Mouse (Mus musculus) embryo, embryonic 10.5 days (tissue): ENCODE results near the gene Krr1.

Source experiments
- DNase-seq: peaks from one replicate; pipeline ENCODE4 v3.0.0-alpha.2; 2015; ENCODE audit warnings: low spot score

The Krr1 gene

DNA sequence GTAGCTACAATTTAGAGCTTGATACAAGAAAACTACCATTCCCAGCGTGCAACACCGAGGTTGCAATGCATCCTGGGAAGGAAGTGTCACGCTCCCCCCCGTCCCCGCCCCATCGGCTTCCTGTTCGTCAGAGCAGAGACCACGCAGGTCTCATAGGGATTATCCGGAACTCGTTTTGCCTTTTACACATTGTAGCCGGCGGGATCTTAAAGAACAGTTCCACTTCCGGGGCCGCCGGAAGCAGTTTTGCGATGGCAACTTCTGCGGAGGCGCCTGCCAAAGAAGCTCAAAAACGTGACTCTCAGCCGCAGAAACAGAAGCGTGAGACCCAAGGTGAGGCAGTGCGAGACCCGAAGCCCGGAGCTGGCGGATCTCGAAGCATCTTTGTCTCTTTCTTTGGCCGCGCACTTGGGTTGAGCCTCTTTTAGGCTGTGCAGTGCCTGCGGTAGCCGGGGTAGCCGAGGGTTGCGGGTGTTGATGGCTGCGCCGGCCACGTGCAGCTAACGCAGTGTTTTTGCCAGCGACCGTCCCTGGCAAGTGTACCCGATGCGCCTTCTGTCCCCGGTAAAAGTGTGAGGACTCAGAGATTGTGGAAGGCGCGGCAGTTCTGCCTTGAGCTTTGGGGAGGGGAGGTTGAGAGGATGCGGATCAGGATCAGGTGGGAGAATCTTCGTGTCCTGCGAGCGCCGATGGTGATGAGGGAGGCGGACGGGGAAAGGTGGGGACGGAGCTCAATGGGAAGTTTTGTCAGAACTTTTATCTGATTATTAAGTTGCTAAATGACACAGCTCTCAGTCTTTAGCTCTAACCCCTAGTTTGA is at the start of gene Krr1:
Krr1 (plus strand) TSS at position 123 of the 820 bp plus-strand sequence.
- DNase-seq = peak; percentile 99

DNA sequence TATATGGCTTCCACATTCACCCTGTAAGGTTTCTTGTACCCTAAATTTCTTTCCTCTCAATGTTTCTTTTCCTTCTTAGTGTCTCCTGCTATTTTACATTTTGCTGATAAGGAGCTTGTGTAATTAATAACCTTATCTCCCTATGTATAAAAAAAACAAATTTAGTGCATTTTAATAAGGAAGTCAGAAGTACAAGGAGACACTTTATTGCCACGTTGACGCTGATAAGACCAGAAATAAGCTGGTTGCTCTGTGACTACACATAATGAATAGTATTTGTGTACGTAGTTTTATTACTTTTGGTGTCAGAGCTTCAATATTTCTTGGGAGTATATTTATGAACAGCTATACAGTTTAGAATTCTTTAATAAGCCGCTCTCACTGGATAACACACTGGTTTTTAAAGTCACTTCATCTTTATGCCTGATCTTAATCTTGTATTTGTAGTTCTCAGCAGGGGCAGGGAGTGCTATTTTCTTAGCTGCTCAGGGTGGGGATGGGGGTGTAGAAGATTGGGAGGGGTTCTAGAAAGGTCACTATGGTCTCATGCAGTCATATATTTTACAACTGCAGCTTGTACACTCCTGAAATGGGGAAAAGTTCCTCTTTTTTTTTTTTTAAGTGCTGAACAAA is 48.8 kb upstream of the Krr1 start:
- DNase-seq = no peak

DNA sequence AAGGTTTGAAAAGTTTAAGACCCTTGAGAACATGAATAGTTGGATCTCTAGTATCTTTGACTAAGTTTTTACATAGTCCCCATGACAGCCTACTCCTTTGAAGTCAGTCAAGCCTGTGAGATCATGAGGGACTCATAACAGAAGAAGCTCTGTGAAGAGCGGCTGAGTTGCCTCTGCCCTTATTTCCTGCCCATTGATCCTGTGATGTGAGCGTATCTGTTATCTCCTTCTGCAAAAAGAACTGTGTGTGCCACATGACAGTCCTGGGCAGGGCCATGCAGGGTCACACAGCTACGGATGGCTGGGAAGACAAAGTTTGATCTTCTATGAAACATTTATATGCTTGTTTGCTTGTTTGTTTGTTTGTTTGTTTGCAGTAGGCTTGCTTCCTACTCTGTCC is 48.3 kb upstream of the Krr1 start:
- peak; percentile 39 for DNase-seq

DNA sequence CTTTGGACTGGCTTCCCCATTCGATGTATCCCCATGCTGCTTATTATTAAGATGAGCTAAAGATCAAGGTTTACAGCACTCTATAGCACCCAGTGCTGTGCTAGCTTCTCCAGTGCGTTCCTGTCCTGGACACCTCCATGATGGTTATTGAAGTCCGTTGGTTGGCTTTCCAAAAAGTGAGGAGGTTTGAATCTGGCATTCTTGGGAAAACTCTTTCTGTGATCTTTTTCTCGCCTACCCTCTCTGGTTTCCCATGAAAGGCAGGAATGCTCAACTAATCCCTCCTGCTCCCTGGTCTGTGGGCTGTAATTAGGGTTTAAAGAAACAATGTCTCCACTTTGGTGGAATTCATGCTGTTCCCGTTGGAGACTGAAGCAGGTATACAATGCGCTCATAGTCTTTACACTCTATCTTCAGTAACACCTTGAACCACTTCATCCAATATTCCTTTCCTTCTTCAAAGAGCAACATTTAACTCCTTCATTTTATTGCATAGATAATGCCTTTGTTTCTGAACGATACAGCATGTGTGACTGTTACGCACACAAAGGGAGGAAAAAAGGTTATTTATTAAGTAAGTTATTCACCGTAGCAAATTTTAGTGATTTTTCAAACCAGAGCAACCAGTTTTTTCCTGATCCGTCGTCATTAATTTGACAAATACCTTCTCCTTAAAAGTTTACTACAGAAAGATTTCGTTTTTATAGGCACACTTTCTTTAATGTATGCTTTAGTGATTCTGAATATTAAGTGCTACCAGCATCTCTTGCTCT is 47.6 kb upstream of the Krr1 start:
- peak; percentile 36 for DNase-seq

DNA sequence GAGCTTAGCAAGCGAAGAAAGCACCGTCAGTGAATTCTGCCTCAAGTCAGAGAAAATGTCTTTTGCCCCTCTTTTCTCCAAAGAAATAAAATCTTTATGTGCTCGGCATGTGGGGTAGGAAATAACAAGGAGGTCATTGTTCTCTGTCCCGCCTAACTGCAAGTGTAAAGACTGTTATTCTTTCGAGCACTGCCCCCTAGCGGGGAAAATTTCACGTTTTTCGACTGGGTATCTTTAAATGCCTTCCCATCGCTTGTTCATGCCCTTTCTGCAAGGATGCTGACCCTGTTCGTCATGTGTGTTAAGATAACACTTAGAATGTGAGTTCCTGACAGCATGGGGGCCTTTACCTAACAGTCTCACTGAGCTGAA is 47.0 kb upstream of the Krr1 start:
- DNase-seq = peak; percentile 99

DNA sequence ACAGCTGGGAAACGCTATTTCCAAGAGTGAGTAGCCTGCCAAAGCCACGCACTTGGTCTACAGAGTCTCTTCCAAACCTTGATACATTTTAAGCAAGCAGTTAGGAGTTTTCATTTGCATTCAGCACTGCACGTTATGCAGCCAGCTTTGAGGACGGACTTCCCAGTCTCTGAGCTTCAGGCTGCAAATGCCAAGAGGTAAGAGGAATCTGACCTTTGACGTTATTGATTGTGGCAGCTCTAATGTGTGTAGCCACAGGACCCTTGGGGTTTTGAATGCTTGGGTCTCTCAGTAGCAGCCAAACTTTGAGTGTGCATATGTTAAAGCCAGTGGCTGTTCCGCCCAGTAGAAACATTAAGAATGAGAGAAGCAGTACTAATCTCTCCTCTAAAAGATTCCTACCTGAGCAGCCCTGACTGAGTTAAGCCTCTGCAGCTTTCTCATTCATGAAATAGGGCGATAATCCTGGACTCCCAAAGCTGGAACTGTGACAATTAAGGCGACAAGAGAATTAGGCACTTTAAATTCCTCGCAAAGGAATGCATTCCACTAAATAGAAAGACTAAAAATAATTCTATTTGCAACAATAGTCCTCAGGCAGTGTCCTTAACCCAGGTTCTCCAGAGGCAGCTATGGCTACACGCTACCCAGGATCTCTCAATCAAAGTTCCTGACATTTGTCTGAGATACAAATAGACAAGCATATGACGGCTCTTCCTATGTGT is 39.7 kb upstream of the Krr1 start:
- peak; percentile 71 for DNase-seq

DNA sequence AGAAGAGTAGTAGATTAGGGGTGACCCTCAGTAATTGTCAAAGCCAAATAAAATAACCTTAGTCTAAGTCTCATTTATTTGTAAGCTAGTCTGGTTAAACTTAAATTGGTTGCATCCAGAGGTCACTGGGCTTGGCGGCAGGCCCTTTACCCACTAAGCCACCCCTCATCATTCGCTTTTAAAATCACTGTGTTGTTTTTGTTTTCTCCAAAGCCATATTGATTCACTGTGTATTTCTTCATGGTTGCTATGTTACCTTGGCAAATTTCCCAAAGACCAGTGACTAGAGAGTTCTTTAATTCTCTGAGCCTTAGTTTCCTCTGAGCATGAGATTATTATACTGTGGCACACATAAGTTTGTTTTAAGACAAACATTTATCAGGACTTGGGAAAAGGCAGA is 37.3 kb upstream of the Krr1 start:
- no peak for DNase-seq

DNA sequence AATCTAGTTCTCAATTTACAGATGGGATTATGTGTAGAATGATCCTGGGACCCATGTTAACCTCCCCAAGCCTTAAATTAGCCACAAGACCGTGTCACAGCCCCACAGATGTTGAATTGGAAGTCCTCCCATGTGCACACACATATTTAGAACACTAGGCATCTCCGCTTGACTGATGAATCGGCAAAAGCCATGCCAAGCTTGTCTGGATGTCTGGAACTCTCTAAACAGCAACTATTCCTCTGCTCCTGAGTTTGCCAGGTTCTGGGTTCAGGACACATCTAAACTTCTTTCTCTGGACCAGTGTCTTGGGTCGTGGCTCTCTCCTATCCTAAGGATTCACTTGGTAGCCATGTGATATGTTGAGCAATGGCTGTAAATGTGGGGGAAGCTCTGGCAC is 36.4 kb upstream of the Krr1 start:
- DNase-seq = no peak

DNA sequence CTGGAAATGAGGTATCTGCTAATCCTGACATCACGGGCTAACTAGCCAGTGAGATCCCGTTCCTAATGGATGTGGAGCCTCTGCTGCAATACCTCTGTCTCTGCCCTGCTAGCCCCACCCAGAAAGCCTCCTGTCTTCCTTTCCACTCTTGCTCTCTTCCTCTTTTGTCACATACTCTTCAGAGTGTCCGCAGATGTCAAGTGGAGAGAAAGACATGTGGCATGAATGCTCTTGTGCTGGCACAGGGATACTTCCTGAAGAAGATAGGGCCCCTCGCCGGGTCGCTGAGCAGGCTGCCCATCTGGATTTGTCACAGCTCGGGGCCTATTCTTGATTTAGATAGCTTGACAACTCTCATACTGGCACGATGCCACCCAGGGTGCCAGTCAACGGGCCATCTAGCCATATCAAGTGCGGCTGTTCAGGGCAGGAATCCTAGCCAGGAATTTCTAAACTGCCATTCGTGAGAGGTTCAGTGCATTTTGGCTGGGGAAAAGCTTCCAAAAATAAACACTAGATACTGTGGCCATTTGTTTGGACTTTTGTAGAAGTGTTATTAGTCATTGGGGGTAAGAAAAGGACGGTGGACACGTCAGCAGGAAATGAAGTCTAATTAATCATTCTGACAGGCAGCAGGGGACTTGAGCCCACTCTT is 35.8 kb upstream of the Krr1 start:
- peak; percentile 24 for DNase-seq

DNA sequence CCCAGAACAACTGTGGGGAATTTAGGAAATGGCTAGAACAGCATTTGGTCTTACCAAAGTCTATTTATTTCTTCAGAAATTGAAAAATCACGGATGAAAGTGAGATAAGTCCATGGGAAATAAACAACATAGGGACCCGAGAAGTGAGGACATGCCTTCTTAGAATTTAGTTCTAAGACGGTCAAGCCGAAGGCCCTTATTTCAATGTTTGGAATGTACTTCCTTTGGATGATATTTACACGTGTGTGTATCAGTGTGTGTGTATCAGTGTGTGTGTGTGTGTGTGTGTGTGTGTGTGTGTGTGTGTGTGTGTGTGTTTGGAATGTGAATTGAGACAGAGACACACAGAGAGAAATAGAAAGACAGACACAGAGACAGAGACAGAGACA is 35.3 kb upstream of the Krr1 start:
- DNase-seq = no peak

DNA sequence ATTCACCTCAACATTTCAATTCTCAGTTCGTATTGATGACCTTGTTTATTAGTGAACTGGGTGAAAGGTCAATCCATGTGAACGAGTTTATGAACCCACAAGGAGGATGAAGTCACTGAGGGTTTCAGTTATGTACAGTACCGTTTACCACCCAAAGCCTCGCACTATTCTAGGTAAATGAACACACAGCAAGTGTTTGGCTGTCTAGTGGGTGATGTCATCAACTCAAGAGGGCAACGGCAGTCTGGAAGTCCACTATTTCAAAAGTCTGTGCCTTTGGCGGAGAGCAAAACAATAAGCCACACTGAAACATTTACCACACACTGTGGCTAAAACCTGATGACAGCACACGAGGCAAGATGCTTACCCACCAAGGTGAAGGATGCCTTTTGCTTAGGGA is 29.4 kb upstream of the Krr1 start:
- no peak for DNase-seq

DNA sequence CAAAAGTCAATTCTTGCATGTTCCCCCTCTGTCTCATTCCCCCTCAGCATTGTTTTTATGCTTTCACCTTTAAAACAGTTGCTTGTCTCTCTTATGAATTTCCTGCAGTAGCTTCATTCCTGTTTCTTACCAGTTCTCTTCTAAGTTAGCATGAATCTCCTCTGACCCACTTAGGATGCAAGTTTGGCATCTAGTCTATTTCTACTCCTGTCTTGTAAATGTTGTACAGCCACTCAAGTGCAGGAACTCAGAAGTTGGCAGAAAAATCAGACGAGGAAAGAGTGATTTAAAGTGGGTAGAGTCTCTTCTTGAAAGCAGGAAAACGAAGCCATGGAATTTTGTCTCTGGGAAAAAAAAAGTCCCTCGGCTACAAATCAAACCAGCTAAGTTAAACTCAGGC is 26.9 kb upstream of the Krr1 start:
- no peak for DNase-seq

DNA sequence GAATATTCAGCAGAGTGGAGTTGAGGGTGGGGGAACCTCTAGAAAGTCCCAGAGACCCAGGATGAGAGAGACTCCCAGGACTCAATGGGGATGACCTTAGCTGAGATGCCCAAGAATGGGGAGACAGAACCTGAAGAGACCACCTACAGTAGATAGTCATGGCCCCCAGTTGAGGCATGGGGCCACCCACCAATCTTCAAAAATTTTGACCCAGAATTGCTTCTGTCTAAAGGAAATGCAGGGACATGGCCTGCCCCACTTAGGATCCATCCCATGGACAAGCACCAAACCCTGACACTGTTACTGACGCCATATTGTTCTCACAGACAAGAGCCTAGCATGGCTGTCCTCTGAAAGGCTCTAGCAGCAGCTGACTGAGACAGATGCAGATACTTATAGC is 24.4 kb upstream of the Krr1 start:
- DNase-seq = no peak

DNA sequence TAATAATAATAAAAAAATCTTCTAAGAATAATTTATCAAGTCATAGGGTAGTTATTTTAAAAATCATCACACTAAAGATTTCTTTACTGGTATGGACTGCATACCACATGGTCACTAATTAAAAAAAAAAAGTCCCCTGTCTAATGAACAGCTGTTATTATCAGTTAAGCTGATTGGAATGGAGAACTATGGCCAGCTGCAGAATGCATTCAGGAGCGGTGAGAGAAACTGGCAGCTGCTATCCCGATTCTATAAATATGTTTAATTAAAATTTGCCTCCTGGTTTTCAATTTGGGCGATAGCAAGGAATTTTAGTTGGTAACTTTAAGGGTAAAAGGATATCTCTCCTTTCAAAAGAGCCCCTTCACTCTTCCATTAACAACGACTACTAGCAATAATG is 23.5 kb upstream of the Krr1 start:
- DNase-seq = no peak

DNA sequence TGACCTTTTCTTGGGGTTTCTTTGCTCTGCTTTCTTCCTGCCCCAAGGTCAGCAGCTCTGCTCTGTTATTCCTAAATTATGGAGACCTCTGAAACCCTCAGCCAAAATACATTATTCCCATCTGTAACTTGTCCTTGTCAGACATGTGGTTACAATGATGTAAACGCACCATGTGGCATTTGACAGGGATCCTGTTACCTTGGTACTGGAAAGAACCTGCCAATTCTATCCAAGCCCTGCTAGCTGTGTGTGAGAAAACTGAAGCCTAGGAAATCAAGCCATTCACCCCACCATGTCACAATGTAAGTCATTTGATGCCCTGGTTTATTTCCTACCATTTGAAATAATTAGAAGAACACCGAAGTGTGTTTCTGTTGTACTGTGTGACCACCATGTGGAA is 16.6 kb upstream of the Krr1 start:
- DNase-seq = no peak

DNA sequence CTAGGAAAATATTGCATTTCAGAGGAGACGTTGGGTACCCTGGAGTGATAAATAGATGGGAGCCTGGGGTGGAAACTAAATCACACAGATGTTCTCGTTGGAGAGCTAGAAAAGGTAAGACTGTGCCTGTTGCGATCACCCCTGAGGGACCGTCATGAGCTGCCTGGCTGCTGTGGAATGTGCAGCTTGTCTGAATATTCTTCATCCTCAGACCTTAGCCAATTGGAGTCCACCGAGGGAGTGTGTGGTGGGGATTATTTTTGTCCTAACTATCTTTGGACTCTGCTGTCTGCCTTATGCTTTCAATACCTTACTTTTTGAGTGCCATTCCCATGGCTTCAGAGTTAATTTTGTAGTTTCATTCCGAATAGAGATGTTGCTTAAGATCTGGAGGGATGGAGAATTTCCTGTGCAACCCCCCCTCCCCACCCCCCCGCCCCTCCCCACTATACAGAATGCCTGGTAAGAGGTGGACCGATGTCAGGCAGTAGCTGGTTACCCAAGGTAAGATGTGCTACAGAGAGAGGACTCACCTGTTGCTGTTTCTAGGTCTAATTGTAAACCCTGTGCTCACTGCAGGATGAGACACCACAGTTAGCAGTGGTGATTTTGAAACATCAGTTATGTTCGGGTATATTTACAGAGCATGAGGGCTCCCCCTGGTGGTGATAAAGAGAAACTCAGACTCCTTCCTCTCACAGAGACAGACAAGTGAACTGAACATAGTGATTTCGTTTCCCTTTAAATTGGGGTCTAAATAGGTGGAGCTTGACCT is 15.0 kb upstream of the Krr1 start:
- peak; percentile 90 for DNase-seq

DNA sequence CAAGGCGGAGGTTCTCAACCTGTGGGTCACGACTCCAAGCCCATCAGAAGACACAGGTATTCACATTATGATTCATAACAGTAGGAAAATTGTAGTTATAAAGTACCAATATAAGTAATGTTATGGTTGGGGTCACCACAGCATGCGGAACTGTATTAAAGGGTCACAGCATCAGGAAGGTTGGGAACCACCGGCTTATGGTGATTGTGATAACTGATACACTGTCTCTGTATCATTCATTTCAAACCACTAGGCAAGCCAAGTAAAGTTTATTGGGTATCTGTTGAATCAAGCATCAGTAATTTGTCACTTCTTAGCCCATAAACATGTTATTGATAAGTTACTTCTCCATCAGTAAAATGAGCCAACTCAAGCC is 14.4 kb upstream of the Krr1 start:
- DNase-seq = no peak

DNA sequence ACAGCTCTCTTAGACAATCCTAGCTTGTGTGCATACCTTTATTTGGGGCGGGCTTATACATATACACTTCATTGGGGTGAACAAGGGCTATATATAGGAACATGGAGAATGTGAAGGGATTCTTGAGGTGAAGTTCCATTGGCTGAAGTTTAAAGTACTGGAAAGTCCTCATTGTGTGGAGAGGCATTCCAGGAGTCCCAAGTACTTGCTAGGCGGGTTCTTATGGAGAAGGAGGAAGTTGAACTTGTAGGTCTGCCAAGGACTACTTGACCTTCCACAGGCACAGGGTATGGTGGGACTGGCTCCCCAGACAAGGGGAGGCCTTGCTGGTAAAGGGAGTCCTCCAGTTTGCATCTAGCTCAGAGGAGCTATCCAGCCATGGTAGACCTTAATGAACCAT is 13.1 kb upstream of the Krr1 start:
- no peak for DNase-seq

DNA sequence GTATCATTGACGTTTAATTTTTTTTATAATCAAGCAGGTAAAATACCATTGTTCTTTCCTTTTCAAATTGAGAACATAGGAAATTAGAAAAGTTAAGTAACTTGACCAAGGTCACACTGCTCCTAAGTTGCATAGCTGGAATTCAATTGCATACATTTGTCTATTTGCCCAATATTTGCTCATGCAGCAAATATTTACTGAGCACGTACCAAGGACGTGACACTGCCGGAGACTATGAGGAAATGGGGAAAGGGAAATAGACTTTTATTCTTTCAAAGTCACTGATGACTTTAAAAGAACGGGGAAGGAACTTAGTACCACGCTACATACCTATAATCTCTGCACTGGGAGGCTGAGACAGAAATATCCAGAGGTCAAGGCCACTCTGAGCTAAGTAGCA is 12.0 kb upstream of the Krr1 start:
- no peak for DNase-seq

DNA sequence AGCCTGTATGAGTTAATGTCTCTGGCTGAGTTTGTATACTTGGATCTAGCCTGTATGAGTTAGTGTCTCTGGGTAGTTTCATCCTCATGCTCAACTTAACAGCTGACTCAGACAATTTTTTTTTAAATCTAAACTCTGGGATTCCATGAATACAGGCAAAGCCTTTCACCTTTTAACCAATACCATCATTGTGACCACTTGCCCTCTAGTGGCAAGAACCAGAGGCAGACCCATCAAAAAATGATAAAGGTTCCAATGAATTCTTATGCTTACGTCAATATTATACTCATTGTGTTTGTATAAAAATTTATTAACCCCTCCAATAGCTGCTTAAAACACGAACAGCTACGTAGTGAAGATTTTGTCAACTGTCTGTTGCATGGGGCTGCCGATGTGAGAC is 6.1 kb upstream of the Krr1 start:
- peak; percentile 29 for DNase-seq

DNA sequence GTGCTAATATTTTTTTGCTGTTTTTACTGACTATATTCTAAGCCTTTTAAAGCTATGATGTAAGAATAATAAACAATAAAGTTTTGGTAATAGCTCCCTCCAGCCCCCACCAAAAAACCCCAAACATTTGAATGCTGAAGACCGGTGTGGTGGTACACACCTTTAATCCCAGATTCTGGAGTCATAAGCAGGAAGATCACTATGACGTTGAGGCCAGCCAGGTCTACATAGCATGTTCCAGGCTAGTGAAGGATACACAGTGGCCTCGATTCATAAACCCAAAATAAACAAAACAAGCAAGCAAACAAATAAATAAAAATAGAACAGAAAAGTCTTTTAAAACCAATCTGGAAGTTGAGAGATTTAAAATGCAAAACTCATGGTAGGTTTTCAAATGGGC is 535 bp upstream of the Krr1 start:
- DNase-seq = no peak
